Comparison of ENCODE assay signal across 9 mouse cellular contexts in the genomic region with DNA sequence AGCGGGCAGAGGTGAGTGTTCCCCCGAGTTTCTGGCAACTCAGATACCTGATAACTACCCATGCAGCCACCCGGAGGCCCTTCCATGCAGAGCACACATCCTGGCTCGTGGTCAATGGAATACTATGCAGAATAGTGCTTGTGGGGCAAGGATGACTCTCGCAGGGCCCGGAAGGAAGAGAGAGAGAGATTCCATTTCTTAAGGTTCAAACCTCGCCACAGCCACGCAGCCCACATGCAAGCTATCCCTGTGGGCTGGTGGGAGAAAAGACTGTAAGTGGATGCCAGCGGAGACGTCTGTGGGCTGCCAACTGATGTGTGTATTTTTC. TPM values are rescaled to one million over a fixed set of nuclear protein-coding genes. Genes with fewer than 3 reads are reported as not detected.
DNase-seq lines count a peak whose midpoint lies in the region; ATAC-seq and TF ChIP-seq lines count a peak whose summit lies in the region.
"Had no signal": no experiment of that assay in that cellular context is flagged by ENCODE, and none has a peak within 500 bp of the region (broad histone marks: within the 10 kb centered on the region; RNA-seq: fewer than 3 reads in every experiment).

No protein-coding gene starts in this region.

- ATAC-seq in hindbrain, embryonic 11.5 days (ENCODE audit: low FRiP score) = no peak
- peak; percentile 2; the same call in 1 of the 2 replicates for ATAC-seq in midbrain, embryonic 13.5 days
- no peak for ATAC-seq in granulocyte monocyte progenitor cell, adult 5-6 weeks (replicated peaks; ENCODE audit: poor library complexity, severe bottlenecking)

- peak overlapping the region; percentile 73 for H3K4me2 ChIP-seq in hindbrain, embryonic 11.5 days (replicated peaks; ENCODE audit: low read depth, low read length)
- peak overlapping the region; percentile 86 for H3K4me2 ChIP-seq in midbrain, embryonic 13.5 days (replicated peaks)

- no peaks in the 10 kb centered on the region for H3K27me3 ChIP-seq in kidney, adult 2 months (replicated peaks; ENCODE audit: control insufficient read depth, insufficient read depth, low read length)
- no peaks in the 10 kb centered on the region for H3K27me3 ChIP-seq in hindbrain, embryonic 11.5 days (ENCODE audit: control insufficient read depth, insufficient read depth, low read length)
- no peaks in the 10 kb centered on the region for H3K27me3 ChIP-seq in midbrain, embryonic 13.5 days

- H3K9ac ChIP-seq in hindbrain, embryonic 11.5 days (ENCODE audit: low read depth, low read length) = peak overlapping the region; percentile 80
- H3K9ac ChIP-seq in midbrain, embryonic 13.5 days (replicated peaks) = peak overlapping the region; percentile 92

- DNase-seq in kidney, adult 2 months = no peak
- no peak for DNase-seq in kidney, adult 11 months
- peak; percentile 46 for DNase-seq in adipocyte (ENCODE audit: low spot score)
- no peak for DNase-seq in hindbrain, embryonic 11.5 days (ENCODE audit: low spot score)
- no peak for DNase-seq in adrenal gland, postnatal 25 days
- no peak for DNase-seq in ovary, adult 18-20 months (ENCODE audit: low spot score)
- DNase-seq: adrenal gland, postnatal 10 days had no signal

- H3K27ac ChIP-seq in kidney, adult 2 months (ENCODE audit: insufficient read depth, low read depth, low read length) = no peak overlapping the region
- H3K27ac ChIP-seq in hindbrain, embryonic 11.5 days (ENCODE audit: low read depth, low read length) = no peak overlapping the region
- peak overlapping the region; percentile 77 for H3K27ac ChIP-seq in midbrain, embryonic 13.5 days

- no peaks in the 10 kb centered on the region for H3K36me3 ChIP-seq in kidney, adult 2 months (ENCODE audit: control insufficient read depth, insufficient read depth, low read length)
- H3K36me3 ChIP-seq in hindbrain, embryonic 11.5 days (ENCODE audit: control insufficient read depth, insufficient read depth, low read length) = peaks cover 9% of the 10 kb centered on the region; the same call in 1 of the 2 replicates
- peaks cover 41% of the 10 kb centered on the region for H3K36me3 ChIP-seq in midbrain, embryonic 13.5 days

- WGBS in kidney, adult 2 months = 23% methylated on average over 10 of the region's 10 CpGs
- 32% methylated on average over 10 of the region's 10 CpGs for WGBS in hindbrain, embryonic 11.5 days
- WGBS in midbrain, embryonic 13.5 days = 36% methylated on average over 10 of the region's 10 CpGs

- H3K9me3 ChIP-seq in hindbrain, embryonic 11.5 days (ENCODE audit: control insufficient read depth, low read length) = no peaks in the 10 kb centered on the region
- H3K9me3 ChIP-seq in midbrain, embryonic 13.5 days = no peaks in the 10 kb centered on the region

- H3K4me3 ChIP-seq in kidney, adult 2 months (ENCODE audit: insufficient read depth, low read depth, low read length) = peak overlapping the region; percentile 93
- H3K4me3 ChIP-seq in hindbrain, embryonic 11.5 days (ENCODE audit: low read depth, low read length) = peak overlapping the region; percentile 61
- peak overlapping the region; percentile 84 for H3K4me3 ChIP-seq in midbrain, embryonic 13.5 days (replicated peaks)

- no peak for TF ChIP-seq POLR2A in kidney, adult 2 months (IDR thresholded peaks at IDR 0.05; ENCODE audit: low read depth, low read length)

- no peak for TF ChIP-seq CTCF in kidney, adult 2 months (conservative IDR thresholded peaks at IDR 0.05; ENCODE audit: insufficient read depth, insufficient read length, low read depth, low read length)

- H3K4me1 ChIP-seq in kidney, adult 2 months (ENCODE audit: control insufficient read depth, insufficient read depth, low read length) = peaks cover 15% of the 10 kb centered on the region; the same call in 1 of the 2 replicates
- peaks cover 6% of the 10 kb centered on the region for H3K4me1 ChIP-seq in hindbrain, embryonic 11.5 days (replicated peaks; ENCODE audit: control insufficient read depth, insufficient read depth, low read length)
- peaks cover 27% of the 10 kb centered on the region for H3K4me1 ChIP-seq in midbrain, embryonic 13.5 days (replicated peaks)

RNA-seq across cellular contexts. Expression of gene Thap3, which starts 0.8 kb away (rescaled TPM):
- polyA plus RNA-seq in kidney, adult 2 months (2012; rRNA removed) = 30.6 and 33.7 TPM in 2 replicates
- 20.0 and 20.4 TPM in 2 replicates for polyA plus RNA-seq in hindbrain, embryonic 11.5 days (2014; fragmentation: Nextera tagmentation; extraction: Ambion mirVana)
- polyA plus RNA-seq in midbrain, embryonic 13.5 days (2015; fragmentation: Nextera tagmentation; extraction: Ambion mirVana) = 34.7 and 38.0 TPM in 2 replicates
- total RNA-seq in adrenal gland, postnatal 25 days (2021) = 24.3 and 32.8 TPM in 2 replicates
- total RNA-seq in granulocyte monocyte progenitor cell, adult 5-6 weeks (2014; fragmentation: Nextera tagmentation) = 10.4 and 14.0 TPM in 2 replicates
- 4.9 and 10.8 TPM in 2 replicates for total RNA-seq in granulocyte monocyte progenitor cell, adult 5-6 weeks (2017)

RNA-seq across cellular contexts. Expression of gene Phf13, which starts 8.1 kb away (rescaled TPM):
- 4.9 and 5.5 TPM in 2 replicates for polyA plus RNA-seq in kidney, adult 2 months (2012; rRNA removed)
- polyA plus RNA-seq in hindbrain, embryonic 11.5 days (2014; fragmentation: Nextera tagmentation; extraction: Ambion mirVana) = 15.2 and 19.4 TPM in 2 replicates
- 17.5 and 17.7 TPM in 2 replicates for polyA plus RNA-seq in midbrain, embryonic 13.5 days (2015; fragmentation: Nextera tagmentation; extraction: Ambion mirVana)
- 14.4 and 19.0 TPM in 2 replicates for total RNA-seq in adrenal gland, postnatal 25 days (2021)
- 1.4 and 5.7 TPM in 2 replicates for total RNA-seq in granulocyte monocyte progenitor cell, adult 5-6 weeks (2014; fragmentation: Nextera tagmentation)
- total RNA-seq in granulocyte monocyte progenitor cell, adult 5-6 weeks (2017) = 2.1 and 2.4 TPM in 2 replicates

RNA-seq across cellular contexts. Expression of gene Klhl21, which starts 20.6 kb away (rescaled TPM):
- 23.0 and 26.7 TPM in 2 replicates for polyA plus RNA-seq in kidney, adult 2 months (2012; rRNA removed)
- polyA plus RNA-seq in hindbrain, embryonic 11.5 days (2014; fragmentation: Nextera tagmentation; extraction: Ambion mirVana) = 2.7 and 3.0 TPM in 2 replicates
- polyA plus RNA-seq in midbrain, embryonic 13.5 days (2015; fragmentation: Nextera tagmentation; extraction: Ambion mirVana) = 2.0 and 3.0 TPM in 2 replicates
- total RNA-seq in adrenal gland, postnatal 25 days (2021) = 24.8 and 28.5 TPM in 2 replicates
- total RNA-seq in granulocyte monocyte progenitor cell, adult 5-6 weeks (2014; fragmentation: Nextera tagmentation) = 9.8 and 11.6 TPM in 2 replicates
- total RNA-seq in granulocyte monocyte progenitor cell, adult 5-6 weeks (2017) = 4.3 and 6.3 TPM in 2 replicates

RNA-seq across cellular contexts. Expression of gene Zbtb48, which starts 39.5 kb away (rescaled TPM):
- 11.0 and 13.8 TPM in 2 replicates for polyA plus RNA-seq in kidney, adult 2 months (2012; rRNA removed)
- 18.0 and 19.6 TPM in 2 replicates for polyA plus RNA-seq in hindbrain, embryonic 11.5 days (2014; fragmentation: Nextera tagmentation; extraction: Ambion mirVana)
- polyA plus RNA-seq in midbrain, embryonic 13.5 days (2015; fragmentation: Nextera tagmentation; extraction: Ambion mirVana) = 17.9 and 26.3 TPM in 2 replicates
- 11.0 and 11.6 TPM in 2 replicates for total RNA-seq in adrenal gland, postnatal 25 days (2021)
- total RNA-seq in granulocyte monocyte progenitor cell, adult 5-6 weeks (2014; fragmentation: Nextera tagmentation) = 9.2 and 15.7 TPM in 2 replicates
- 5.2 and 10.3 TPM in 2 replicates for total RNA-seq in granulocyte monocyte progenitor cell, adult 5-6 weeks (2017)

RNA-seq across cellular contexts. Expression of gene Tas1r1, which starts 50.4 kb away (rescaled TPM):
- polyA plus RNA-seq in kidney, adult 2 months (2012; rRNA removed) = 0.12 and 0.22 TPM in 2 replicates
- polyA plus RNA-seq in hindbrain, embryonic 11.5 days (2014; fragmentation: Nextera tagmentation; extraction: Ambion mirVana) = 0.62 and 0.84 TPM in 2 replicates
- polyA plus RNA-seq in midbrain, embryonic 13.5 days (2015; fragmentation: Nextera tagmentation; extraction: Ambion mirVana) = 0.86 and 1.4 TPM in 2 replicates
- total RNA-seq in adrenal gland, postnatal 25 days (2021) = 0.09 TPM in 1 of 2 replicates, not detected in the other
- 1.6 and 3.2 TPM in 2 replicates for total RNA-seq in granulocyte monocyte progenitor cell, adult 5-6 weeks (2014; fragmentation: Nextera tagmentation)
- 1.0 and 2.6 TPM in 2 replicates for total RNA-seq in granulocyte monocyte progenitor cell, adult 5-6 weeks (2017)
- total RNA-seq: adrenal gland, postnatal 10 days had no signal
